Comparison of ENCODE assay signal across 12 mouse cellular contexts in genomic region chr9:115163693-115164092, GRCm38 (mm10).
A peak's percentile ranks its signal among the peaks of the same experiment; 100 is the strongest.
DNase-seq lines count a peak whose midpoint lies in the region; ATAC-seq and TF ChIP-seq lines count a peak whose summit lies in the region.
"Had no signal": no experiment of that assay in that cellular context is flagged by ENCODE, and none has a peak within 500 bp of the region (broad histone marks: within the 10 kb centered on the region; RNA-seq: fewer than 3 reads in every experiment).

No protein-coding gene starts in this region.

- peak; percentile 83 for TF ChIP-seq EP300 in liver, embryonic 14.5 days (IDR thresholded peaks at IDR 0.05; ENCODE audit: low read depth)

- no peak overlapping the region for H3K4me3 ChIP-seq in heart, embryonic 14.5 days (ENCODE audit: control insufficient read depth in 1 of 2, insufficient read depth in 1 of 2, low read depth in 1 of 2, low read length in 2 of 2)
- no peak overlapping the region for H3K4me3 ChIP-seq in midbrain, embryonic 11.5 days (ENCODE audit: low read depth, low read length)
- H3K4me3 ChIP-seq in midbrain, embryonic 16.5 days (ENCODE audit: low read depth, low read length), result no peak overlapping the region
- no peak overlapping the region for H3K4me3 ChIP-seq in liver, embryonic 14.5 days (ENCODE audit: insufficient read depth in 1 of 2, low read depth in 2 of 2, low read length in 2 of 2)
- H3K4me3 ChIP-seq in neural tube, embryonic 15.5 days (replicated peaks), result no peak overlapping the region
- H3K4me3 ChIP-seq: embryonic facial prominence, embryonic 15.5 days; gastrocnemius, adult 2 months; hindbrain, embryonic 10.5 days; kidney, embryonic 15.5 days; limb, embryonic 12.5 days had no signal

- intact Hi-C loops in heart, postnatal 14 days (cut with DNase I), result loop anchor here (5.0 kb wide), 1 partner anchor 539 kb away; no protein-coding TSS in a partner anchor

- ATAC-seq in heart, embryonic 14.5 days (ENCODE audit: insufficient number of reproducible peaks, insufficient read depth, low FRiP score, low read depth), result no peak
- ATAC-seq in midbrain, embryonic 11.5 days (ENCODE audit: low FRiP score), result no peak
- no peak for ATAC-seq in midbrain, embryonic 16.5 days
- ATAC-seq in liver, embryonic 14.5 days (ENCODE audit: insufficient read depth), result peak; percentile 34; the same call in 1 of the 2 replicates
- no peak for ATAC-seq in neural tube, embryonic 15.5 days (ENCODE audit: low FRiP score)

- peak overlapping the region; percentile 37 for H3K4me2 ChIP-seq in heart, embryonic 14.5 days (ENCODE audit: low read length)
- H3K4me2 ChIP-seq in midbrain, embryonic 11.5 days, result no peak overlapping the region
- H3K4me2 ChIP-seq in midbrain, embryonic 16.5 days (ENCODE audit: low read length), result no peak overlapping the region
- peak overlapping the region; percentile 32; the same call in 1 of the 2 replicates for H3K4me2 ChIP-seq in liver, embryonic 14.5 days (ENCODE audit: low read depth)
- no peak overlapping the region for H3K4me2 ChIP-seq in neural tube, embryonic 15.5 days
- H3K4me2 ChIP-seq: embryonic facial prominence, embryonic 15.5 days; kidney, embryonic 15.5 days; limb, embryonic 12.5 days had no signal

- 8% methylated on average over 8 of the region's 8 CpGs for WGBS in heart, embryonic 14.5 days
- WGBS in midbrain, embryonic 11.5 days, result 82% methylated on average over 8 of the region's 8 CpGs
- 75% methylated on average over 8 of the region's 8 CpGs for WGBS in midbrain, embryonic 16.5 days
- 15% methylated on average over 8 of the region's 8 CpGs for WGBS in liver, embryonic 14.5 days (ENCODE audit: insufficient replicate concordance)
- 59% methylated on average over 8 of the region's 8 CpGs for WGBS in neural tube, embryonic 15.5 days

- no peaks in the 10 kb centered on the region for H3K36me3 ChIP-seq in heart, embryonic 14.5 days (ENCODE audit: control insufficient read depth, insufficient read depth, low read length)
- H3K36me3 ChIP-seq in midbrain, embryonic 11.5 days (ENCODE audit: control insufficient read depth, insufficient read depth, low read length), result no peaks in the 10 kb centered on the region
- no peaks in the 10 kb centered on the region for H3K36me3 ChIP-seq in midbrain, embryonic 16.5 days (ENCODE audit: control insufficient read depth, insufficient read depth, low read length)
- no peaks in the 10 kb centered on the region for H3K36me3 ChIP-seq in liver, embryonic 14.5 days (replicated peaks; ENCODE audit: control insufficient read depth, insufficient read depth, low read depth)
- H3K36me3 ChIP-seq in neural tube, embryonic 15.5 days, result no peaks in the 10 kb centered on the region
- H3K36me3 ChIP-seq: embryonic facial prominence, embryonic 15.5 days; hindbrain, embryonic 10.5 days; kidney, embryonic 15.5 days; limb, embryonic 12.5 days had no signal

- no peak for TF ChIP-seq CTCF in liver, embryonic 14.5 days (IDR thresholded peaks at IDR 0.05; ENCODE audit: low read depth)

- DNase-seq in heart, postnatal 14 days, result no peak
- peak; percentile 65 for DNase-seq in midbrain, embryonic 11.5 days (ENCODE audit: low spot score, missing footprints)
- no peak for DNase-seq in liver, embryonic 14.5 days (ENCODE audit: low read depth in 3 of 3, low spot score in 3 of 3)
- no peak for DNase-seq in cerebellum, adult 8-10 months

- peaks cover 18 to 23% of the 10 kb centered on the region in 2 experiments for H3K4me1 ChIP-seq in heart, embryonic 14.5 days (ENCODE audit: control insufficient read depth in 2 of 2, insufficient read depth in 2 of 2, low read length in 2 of 2)
- no peaks in the 10 kb centered on the region for H3K4me1 ChIP-seq in midbrain, embryonic 11.5 days (ENCODE audit: control insufficient read depth, insufficient read depth, low read length)
- H3K4me1 ChIP-seq in midbrain, embryonic 16.5 days (ENCODE audit: control insufficient read depth, insufficient read depth, low read length), result no peaks in the 10 kb centered on the region
- H3K4me1 ChIP-seq in liver, embryonic 14.5 days (replicated peaks; ENCODE audit: control insufficient read depth in 2 of 2, insufficient read depth in 2 of 2, low read length in 1 of 2), result peaks cover 21 to 42% of the 10 kb centered on the region in 2 experiments
- H3K4me1 ChIP-seq in neural tube, embryonic 15.5 days, result peaks cover 14% of the 10 kb centered on the region
- H3K4me1 ChIP-seq: embryonic facial prominence, embryonic 15.5 days had no signal

- peak overlapping the region; percentile 39 to 50; a peak in 2 of 4 replicates for H3K27ac ChIP-seq in heart, embryonic 14.5 days (replicated peaks in 1 of 2; ENCODE audit: control insufficient read depth in 1 of 2, insufficient read depth in 1 of 2, low read depth in 2 of 2, low read length in 2 of 2)
- H3K27ac ChIP-seq in midbrain, embryonic 11.5 days (ENCODE audit: low read depth, low read length), result no peak overlapping the region
- no peak overlapping the region for H3K27ac ChIP-seq in midbrain, embryonic 16.5 days (ENCODE audit: low read length)
- peak overlapping the region; percentile 38 for H3K27ac ChIP-seq in liver, embryonic 14.5 days
- H3K27ac ChIP-seq in neural tube, embryonic 15.5 days (replicated peaks), result peak overlapping the region; percentile 45; the same call in 1 of the 2 replicates
- H3K27ac ChIP-seq: embryonic facial prominence, embryonic 15.5 days; gastrocnemius, adult 2 months; limb, embryonic 12.5 days had no signal

- no peaks in the 10 kb centered on the region for H3K27me3 ChIP-seq in heart, embryonic 14.5 days (ENCODE audit: control insufficient read depth, insufficient read depth, low read length)
- H3K27me3 ChIP-seq in midbrain, embryonic 11.5 days (ENCODE audit: control insufficient read depth, insufficient read depth, low read length), result no peaks in the 10 kb centered on the region
- no peaks in the 10 kb centered on the region for H3K27me3 ChIP-seq in midbrain, embryonic 16.5 days (ENCODE audit: control insufficient read depth, insufficient read depth, low read depth, low read length)
- H3K27me3 ChIP-seq in liver, embryonic 14.5 days (ENCODE audit: control insufficient read depth, insufficient read depth, low read length), result no peaks in the 10 kb centered on the region
- H3K27me3 ChIP-seq in neural tube, embryonic 15.5 days (replicated peaks), result no peaks in the 10 kb centered on the region
- H3K27me3 ChIP-seq: embryonic facial prominence, embryonic 15.5 days; kidney, embryonic 15.5 days; limb, embryonic 12.5 days had no signal

- no peaks in the 10 kb centered on the region for H3K9me3 ChIP-seq in heart, embryonic 14.5 days (ENCODE audit: control insufficient read depth, low read length)
- H3K9me3 ChIP-seq in midbrain, embryonic 11.5 days (ENCODE audit: control insufficient read depth, low read length), result no peaks in the 10 kb centered on the region
- no peaks in the 10 kb centered on the region for H3K9me3 ChIP-seq in midbrain, embryonic 16.5 days (replicated peaks; ENCODE audit: control insufficient read depth, low read length, poor library complexity, severe bottlenecking)
- H3K9me3 ChIP-seq in liver, embryonic 14.5 days (ENCODE audit: control insufficient read depth, low read length), result no peaks in the 10 kb centered on the region
- no peaks in the 10 kb centered on the region for H3K9me3 ChIP-seq in neural tube, embryonic 15.5 days (replicated peaks)
- H3K9me3 ChIP-seq: embryonic facial prominence, embryonic 15.5 days; hindbrain, embryonic 10.5 days; kidney, embryonic 15.5 days; limb, embryonic 12.5 days had no signal

- peak overlapping the region; percentile 30; the same call in 1 of the 2 replicates for H3K9ac ChIP-seq in heart, embryonic 14.5 days (ENCODE audit: low read length)
- H3K9ac ChIP-seq in midbrain, embryonic 11.5 days (ENCODE audit: low read length), result no peak overlapping the region
- H3K9ac ChIP-seq in midbrain, embryonic 16.5 days (ENCODE audit: low read depth, low read length), result no peak overlapping the region
- H3K9ac ChIP-seq in liver, embryonic 14.5 days (replicated peaks), result no peak overlapping the region
- H3K9ac ChIP-seq in neural tube, embryonic 15.5 days (replicated peaks), result no peak overlapping the region
- H3K9ac ChIP-seq: embryonic facial prominence, embryonic 15.5 days; kidney, embryonic 15.5 days; limb, embryonic 12.5 days had no signal

Comparison
In these comparisons a context has a peak if more than half of its experiments do, and no peak if none do; other contexts are left out.
1. H3K27ac ChIP-seq: peak in heart, embryonic 14.5 days (2 of 2), liver, embryonic 14.5 days (single experiment) and neural tube, embryonic 15.5 days (single experiment); none in midbrain, embryonic 11.5 days (single experiment) and midbrain, embryonic 16.5 days (single experiment).
2. H3K4me2 ChIP-seq: peak in heart, embryonic 14.5 days (single experiment) and liver, embryonic 14.5 days (single experiment); none in midbrain, embryonic 11.5 days (single experiment), midbrain, embryonic 16.5 days (single experiment) and neural tube, embryonic 15.5 days (single experiment).